Mouse (Mus musculus): Measurements from ENCODE around the gene Spata17. TPM values are rescaled to one million over a fixed set of nuclear protein-coding genes. Genes with fewer than 3 reads are reported as not detected.

The Spata17 gene
- total and polyA plus RNA-seq, 3 experiments = 0.29 to 1.6 (median 0.66) TPM

GRCm38 (mm10) chr1:187028841-187029240 lies 186.4 kb downstream of the Spata17 start:
- WGBS = 80% methylated on average over 6 of the region's 6 CpGs
- H3K9ac ChIP-seq (ENCODE audit: low read depth, low read length) = no peak overlapping the region
- H3K27ac ChIP-seq = no peak overlapping the region
- H3K36me3 ChIP-seq (ENCODE audit: control insufficient read depth, insufficient read depth, low read length) = no peaks in the 10 kb centered on the region
- intact Hi-C loops (cut with DNase I) = no loop called here
- no peaks in the 10 kb centered on the region for H3K4me1 ChIP-seq (ENCODE audit: control insufficient read depth, insufficient read depth, low read length)
- H3K79me2 ChIP-seq (replicated peaks; ENCODE audit: control insufficient read depth, insufficient read depth, low read length) = no peaks in the 10 kb centered on the region
- H3K27me3 ChIP-seq (ENCODE audit: control insufficient read depth, insufficient read depth, low read length) = no peaks in the 10 kb centered on the region
- DNase-seq = no peak
- no peak overlapping the region for H3K4me3 ChIP-seq
- TF ChIP-seq CTCF (IDR thresholded peaks at IDR 0.05) (no peak), POLR2A (IDR thresholded peaks at IDR 0.05; ENCODE audit: insufficient read depth, low read depth, low read length) (no peak), EP300 (IDR thresholded peaks at IDR 0.05; ENCODE audit: insufficient read depth, low read depth, low read length) (no peak)

GRCm38 (mm10) chr1:187020011-187020410 lies 195.3 kb downstream of the Spata17 start:
- H3K4me3 ChIP-seq = no peak overlapping the region
- no peaks in the 10 kb centered on the region for H3K4me1 ChIP-seq (ENCODE audit: control insufficient read depth, insufficient read depth, low read length)
- H3K9ac ChIP-seq (ENCODE audit: low read depth, low read length) = no peak overlapping the region
- no peaks in the 10 kb centered on the region for H3K79me2 ChIP-seq (replicated peaks; ENCODE audit: control insufficient read depth, insufficient read depth, low read length)
- H3K27ac ChIP-seq = no peak overlapping the region
- H3K27me3 ChIP-seq (ENCODE audit: control insufficient read depth, insufficient read depth, low read length) = no peaks in the 10 kb centered on the region
- no peaks in the 10 kb centered on the region for H3K36me3 ChIP-seq (ENCODE audit: control insufficient read depth, insufficient read depth, low read length)
- intact Hi-C loops (cut with DNase I) = no loop called here
- WGBS = 54% methylated on average over 7 of the region's 7 CpGs
- DNase-seq = no peak
- TF ChIP-seq POLR2A (IDR thresholded peaks at IDR 0.05; ENCODE audit: insufficient read depth, low read depth, low read length) (no peak), EP300 (IDR thresholded peaks at IDR 0.05; ENCODE audit: insufficient read depth, low read depth, low read length) (no peak), CTCF (IDR thresholded peaks at IDR 0.05) (no peak)

GRCm38 (mm10) chr1:187016116-187016515 lies 199.1 kb downstream of the Spata17 start:
- intact Hi-C loops (cut with DNase I) = no loop called here
- Histone ChIP-seq H3K4me3 (no peak overlapping the region), H3K79me2 (replicated peaks; ENCODE audit: control insufficient read depth, insufficient read depth, low read length) (no peaks in the 10 kb centered on the region), H3K4me1 (ENCODE audit: control insufficient read depth, insufficient read depth, low read length) (no peaks in the 10 kb centered on the region), H3K27ac (no peak overlapping the region), H3K27me3 (ENCODE audit: control insufficient read depth, insufficient read depth, low read length) (no peaks in the 10 kb centered on the region), H3K9ac (ENCODE audit: low read depth, low read length) (no peak overlapping the region), H3K36me3 (ENCODE audit: control insufficient read depth, insufficient read depth, low read length) (no peaks in the 10 kb centered on the region)
- no peak for DNase-seq
- 44% methylated on average over 4 of the region's 4 CpGs for WGBS
- no peak for TF ChIP-seq EP300 (IDR thresholded peaks at IDR 0.05; ENCODE audit: insufficient read depth, low read depth, low read length)
- TF ChIP-seq POLR2A (IDR thresholded peaks at IDR 0.05; ENCODE audit: insufficient read depth, low read depth, low read length) = no peak
- no peak for TF ChIP-seq CTCF (IDR thresholded peaks at IDR 0.05)

GRCm38 (mm10) chr1:187015673-187016072 lies 199.6 kb downstream of the Spata17 start:
- intact Hi-C loops (cut with DNase I) = no loop called here
- DNase-seq = no peak
- H3K4me1 ChIP-seq (ENCODE audit: control insufficient read depth, insufficient read depth, low read length) = no peaks in the 10 kb centered on the region

GRCm38 (mm10) chr1:187014141-187014540 lies 201.1 kb downstream of the Spata17 start:
- no peak overlapping the region for H3K27ac ChIP-seq
- TF ChIP-seq EP300 (IDR thresholded peaks at IDR 0.05; ENCODE audit: insufficient read depth, low read depth, low read length) (no peak), CTCF (IDR thresholded peaks at IDR 0.05) (no peak), POLR2A (IDR thresholded peaks at IDR 0.05; ENCODE audit: insufficient read depth, low read depth, low read length) (no peak)
- H3K4me1 ChIP-seq (ENCODE audit: control insufficient read depth, insufficient read depth, low read length) = no peaks in the 10 kb centered on the region
- intact Hi-C loops (cut with DNase I) = no loop called here
- H3K79me2 ChIP-seq (replicated peaks; ENCODE audit: control insufficient read depth, insufficient read depth, low read length) = no peaks in the 10 kb centered on the region
- no peak overlapping the region for H3K9ac ChIP-seq (ENCODE audit: low read depth, low read length)
- no peaks in the 10 kb centered on the region for H3K27me3 ChIP-seq (ENCODE audit: control insufficient read depth, insufficient read depth, low read length)
- H3K4me3 ChIP-seq = no peak overlapping the region
- DNase-seq = no peak
- H3K36me3 ChIP-seq (ENCODE audit: control insufficient read depth, insufficient read depth, low read length) = no peaks in the 10 kb centered on the region
- WGBS = 89% methylated on average over 2 of the region's 2 CpGs

More at GRCm38 (mm10) chr1:187015673-187016072, 199.6 kb downstream of the Spata17 start:
- Histone ChIP-seq H3K79me2 (replicated peaks; ENCODE audit: control insufficient read depth, insufficient read depth, low read length) (no peaks in the 10 kb centered on the region), H3K4me3 (no peak overlapping the region), H3K9ac (ENCODE audit: low read depth, low read length) (no peak overlapping the region), H3K27me3 (ENCODE audit: control insufficient read depth, insufficient read depth, low read length) (no peaks in the 10 kb centered on the region), H3K27ac (no peak overlapping the region), H3K36me3 (ENCODE audit: control insufficient read depth, insufficient read depth, low read length) (no peaks in the 10 kb centered on the region)
- TF ChIP-seq EP300 (IDR thresholded peaks at IDR 0.05; ENCODE audit: insufficient read depth, low read depth, low read length) (no peak), CTCF (IDR thresholded peaks at IDR 0.05) (no peak), POLR2A (IDR thresholded peaks at IDR 0.05; ENCODE audit: insufficient read depth, low read depth, low read length) (no peak)
- WGBS = 83% methylated on average over 1 of the region's 1 CpGs

GRCm38 (mm10) chr1:187011601-187012000 lies 203.7 kb downstream of the Spata17 start:
- 85% methylated on average over 4 of the region's 4 CpGs for WGBS
- H3K4me3 ChIP-seq = no peak overlapping the region
- H3K36me3 ChIP-seq (ENCODE audit: control insufficient read depth, insufficient read depth, low read length) = no peaks in the 10 kb centered on the region
- no peaks in the 10 kb centered on the region for H3K27me3 ChIP-seq (ENCODE audit: control insufficient read depth, insufficient read depth, low read length)
- H3K4me1 ChIP-seq (ENCODE audit: control insufficient read depth, insufficient read depth, low read length) = no peaks in the 10 kb centered on the region
- TF ChIP-seq EP300 (IDR thresholded peaks at IDR 0.05; ENCODE audit: insufficient read depth, low read depth, low read length) (no peak), CTCF (IDR thresholded peaks at IDR 0.05) (no peak), POLR2A (IDR thresholded peaks at IDR 0.05; ENCODE audit: insufficient read depth, low read depth, low read length) (no peak)
- no peak overlapping the region for H3K27ac ChIP-seq
- intact Hi-C loops (cut with DNase I) = no loop called here
- H3K9ac ChIP-seq (ENCODE audit: low read depth, low read length) = no peak overlapping the region
- no peaks in the 10 kb centered on the region for H3K79me2 ChIP-seq (replicated peaks; ENCODE audit: control insufficient read depth, insufficient read depth, low read length)
- no peak for DNase-seq

Data from heart, adult 2 months (tissue).